Mouse (Mus musculus): Measurements from ENCODE around the gene Pkmyt1. TPM values are rescaled to one million over a fixed set of nuclear protein-coding genes. Genes with fewer than 3 reads are reported as not detected.

The Pkmyt1 gene
- polyA plus RNA-seq, 1 experiment from 2014 or later, result 32.4 TPM

GRCm38 (mm10) chr17:23694491-23694890 is 31.6 kb upstream of the Pkmyt1 start:
- Histone ChIP-seq H3K9ac (no peak overlapping the region), H3K4me1 (replicated peaks) (0 out of 2 replicates have a peak, but pooled peaks cover 3% of the 10 kb centered on the region), H3K36me3 (no peaks in the 10 kb centered on the region), H3K4me2 (no peak overlapping the region), H3K27ac (ENCODE audit: poor library complexity, severe bottlenecking) (no peak overlapping the region), H3K4me3 (no peak overlapping the region), H3K27me3 (replicated peaks) (peaks cover 59% of the 10 kb centered on the region), H3K9me3 (replicated peaks) (no peaks in the 10 kb centered on the region)
- ATAC-seq (ENCODE audit: insufficient number of reproducible peaks, low FRiP score), result no peak
- WGBS, result 68% methylated on average over 1 of the region's 1 CpGs

GRCm38 (mm10) chr17:23695801-23696200 is 30.3 kb upstream of the Pkmyt1 start:
- no peak overlapping the region for H3K27ac ChIP-seq (ENCODE audit: poor library complexity, severe bottlenecking)
- 27% methylated on average over 3 of the region's 3 CpGs for WGBS
- H3K4me2 ChIP-seq, result no peak overlapping the region
- no peaks in the 10 kb centered on the region for H3K36me3 ChIP-seq
- 0 out of 2 replicates have a peak, but pooled peaks cover 3% of the 10 kb centered on the region for H3K4me1 ChIP-seq (replicated peaks)
- ATAC-seq (ENCODE audit: insufficient number of reproducible peaks, low FRiP score), result no peak
- H3K27me3 ChIP-seq (replicated peaks), result peaks cover 67% of the 10 kb centered on the region
- H3K9me3 ChIP-seq (replicated peaks), result no peaks in the 10 kb centered on the region
- no peak overlapping the region for H3K4me3 ChIP-seq
- no peak overlapping the region for H3K9ac ChIP-seq

GRCm38 (mm10) chr17:23699131-23700077 is 26.7 kb upstream of the Pkmyt1 start:
- no peaks in the 10 kb centered on the region for H3K36me3 ChIP-seq
- H3K4me2 ChIP-seq, result peak overlapping the region; percentile 100
- peak overlapping the region; percentile 70 for H3K9ac ChIP-seq
- ATAC-seq (ENCODE audit: insufficient number of reproducible peaks, low FRiP score), result peak; percentile 22
- 2% methylated on average over 92 of the region's 101 CpGs for WGBS
- H3K9me3 ChIP-seq (replicated peaks), result no peaks in the 10 kb centered on the region
- H3K4me1 ChIP-seq (replicated peaks), result 0 out of 2 replicates have a peak, but pooled peaks cover 3% of the 10 kb centered on the region
- H3K27ac ChIP-seq (ENCODE audit: poor library complexity, severe bottlenecking), result no peak overlapping the region
- peak overlapping the region; percentile 76 for H3K4me3 ChIP-seq
- H3K27me3 ChIP-seq (replicated peaks), result peaks cover 68% of the 10 kb centered on the region

GRCm38 (mm10) chr17:23700079-23700478 is 26.1 kb upstream of the Pkmyt1 start:
- peak overlapping the region; percentile 70 for H3K9ac ChIP-seq
- 0 out of 2 replicates have a peak, but pooled peaks cover 3% of the 10 kb centered on the region for H3K4me1 ChIP-seq (replicated peaks)
- 0% methylated on average over 28 of the region's 28 CpGs for WGBS
- ATAC-seq (ENCODE audit: insufficient number of reproducible peaks, low FRiP score), result peak; percentile 92
- H3K9me3 ChIP-seq (replicated peaks), result no peaks in the 10 kb centered on the region
- H3K4me2 ChIP-seq, result peak overlapping the region; percentile 100
- no peak overlapping the region for H3K27ac ChIP-seq (ENCODE audit: poor library complexity, severe bottlenecking)
- no peaks in the 10 kb centered on the region for H3K36me3 ChIP-seq
- H3K27me3 ChIP-seq (replicated peaks), result peaks cover 65% of the 10 kb centered on the region
- H3K4me3 ChIP-seq, result peak overlapping the region; percentile 76

- Histone ChIP-seq H3K27me3 (replicated peaks) (peaks cover 68% of the 10 kb centered on the region), H3K4me2 (no peak overlapping the region), H3K9me3 (replicated peaks) (no peaks in the 10 kb centered on the region), H3K9ac (no peak overlapping the region), H3K27ac (ENCODE audit: poor library complexity, severe bottlenecking) (no peak overlapping the region), H3K4me1 (replicated peaks) (0 out of 2 replicates have a peak, but pooled peaks cover 3% of the 10 kb centered on the region), H3K4me3 (no peak overlapping the region), H3K36me3 (no peaks in the 10 kb centered on the region)
- 80% methylated on average over 9 of the region's 9 CpGs for WGBS
- no peak for ATAC-seq (ENCODE audit: insufficient number of reproducible peaks, low FRiP score)
Observed at GRCm38 (mm10) chr17:23703301-23703700, 22.8 kb upstream of the Pkmyt1 start.

- no peaks in the 10 kb centered on the region for H3K36me3 ChIP-seq
- no peak overlapping the region for H3K9ac ChIP-seq
- no peak overlapping the region for H3K4me2 ChIP-seq
- H3K4me3 ChIP-seq, result no peak overlapping the region
- no peak for ATAC-seq (ENCODE audit: insufficient number of reproducible peaks, low FRiP score)
- H3K27ac ChIP-seq (ENCODE audit: poor library complexity, severe bottlenecking), result no peak overlapping the region
- 55% methylated on average over 7 of the region's 7 CpGs for WGBS
- no peaks in the 10 kb centered on the region for H3K9me3 ChIP-seq (replicated peaks)
- H3K27me3 ChIP-seq (replicated peaks), result peaks cover 60% of the 10 kb centered on the region
- no peaks in the 10 kb centered on the region for H3K4me1 ChIP-seq (replicated peaks)
Observed at GRCm38 (mm10) chr17:23704741-23705140, 21.4 kb upstream of the Pkmyt1 start.

GRCm38 (mm10) chr17:23705525-23706104 is 20.5 kb upstream of the Pkmyt1 start:
- H3K4me3 ChIP-seq, result no peak overlapping the region
- no peak overlapping the region for H3K27ac ChIP-seq (ENCODE audit: poor library complexity, severe bottlenecking)
- 65% methylated on average over 7 of the region's 7 CpGs for WGBS
- H3K27me3 ChIP-seq (replicated peaks), result peaks cover 63% of the 10 kb centered on the region
- no peaks in the 10 kb centered on the region for H3K36me3 ChIP-seq
- no peak overlapping the region for H3K9ac ChIP-seq
- H3K4me2 ChIP-seq, result no peak overlapping the region
- no peaks in the 10 kb centered on the region for H3K9me3 ChIP-seq (replicated peaks)
- H3K4me1 ChIP-seq (replicated peaks), result no peaks in the 10 kb centered on the region
- ATAC-seq (ENCODE audit: insufficient number of reproducible peaks, low FRiP score), result no peak

- no peak for ATAC-seq (ENCODE audit: insufficient number of reproducible peaks, low FRiP score)
- Histone ChIP-seq H3K9ac (no peak overlapping the region), H3K4me2 (no peak overlapping the region), H3K4me1 (replicated peaks) (no peaks in the 10 kb centered on the region), H3K4me3 (no peak overlapping the region), H3K36me3 (no peaks in the 10 kb centered on the region), H3K27me3 (replicated peaks) (peaks cover 63% of the 10 kb centered on the region), H3K27ac (ENCODE audit: poor library complexity, severe bottlenecking) (no peak overlapping the region), H3K9me3 (replicated peaks) (no peaks in the 10 kb centered on the region)
- WGBS, result 0% methylated on average over 3 of the region's 3 CpGs
Observed at GRCm38 (mm10) chr17:23706212-23706611, 19.9 kb upstream of the Pkmyt1 start.

- 58% methylated on average over 2 of the region's 2 CpGs for WGBS
- Histone ChIP-seq H3K27me3 (replicated peaks) (peaks cover 38% of the 10 kb centered on the region), H3K4me1 (replicated peaks) (no peaks in the 10 kb centered on the region)
Observed at GRCm38 (mm10) chr17:23717003-23717402, 9.1 kb upstream of the Pkmyt1 start.

GRCm38 (mm10) chr17:23719455-23719854 is 6.7 kb upstream of the Pkmyt1 start:
- ATAC-seq (ENCODE audit: insufficient number of reproducible peaks, low FRiP score), result no peak
- Histone ChIP-seq H3K4me1 (replicated peaks) (no peaks in the 10 kb centered on the region), H3K27me3 (replicated peaks) (peaks cover 34% of the 10 kb centered on the region), H3K27ac (ENCODE audit: poor library complexity, severe bottlenecking) (no peak overlapping the region), H3K9ac (no peak overlapping the region), H3K36me3 (no peaks in the 10 kb centered on the region), H3K4me3 (no peak overlapping the region), H3K4me2 (no peak overlapping the region), H3K9me3 (replicated peaks) (no peaks in the 10 kb centered on the region)
- WGBS, result 37% methylated on average over 1 of the region's 1 CpGs

More at GRCm38 (mm10) chr17:23717003-23717402, 9.1 kb upstream of the Pkmyt1 start:
- no peaks in the 10 kb centered on the region for H3K9me3 ChIP-seq (replicated peaks)
- no peak for ATAC-seq (ENCODE audit: insufficient number of reproducible peaks, low FRiP score)
- H3K4me3 ChIP-seq, result no peak overlapping the region
- H3K36me3 ChIP-seq, result no peaks in the 10 kb centered on the region
- H3K27ac ChIP-seq (ENCODE audit: poor library complexity, severe bottlenecking), result no peak overlapping the region
- H3K9ac ChIP-seq, result no peak overlapping the region
- no peak overlapping the region for H3K4me2 ChIP-seq

- H3K4me2 ChIP-seq, result no peak overlapping the region
- H3K36me3 ChIP-seq, result no peaks in the 10 kb centered on the region
- H3K27ac ChIP-seq (ENCODE audit: poor library complexity, severe bottlenecking), result no peak overlapping the region
- H3K9ac ChIP-seq, result no peak overlapping the region
- peaks cover 5% of the 10 kb centered on the region for H3K4me1 ChIP-seq (replicated peaks)
- H3K27me3 ChIP-seq (replicated peaks), result peaks cover 32% of the 10 kb centered on the region
- no peak overlapping the region for H3K4me3 ChIP-seq
- 81% methylated on average over 2 of the region's 2 CpGs for WGBS
- H3K9me3 ChIP-seq (replicated peaks), result no peaks in the 10 kb centered on the region
- no peak for ATAC-seq (ENCODE audit: insufficient number of reproducible peaks, low FRiP score)
Observed at GRCm38 (mm10) chr17:23721886-23722285, 4.2 kb upstream of the Pkmyt1 start.
